In genomic region chr7:65527071-65528007, GRCm38 (mm10) we compare ENCODE assay signal across 8 mouse cellular contexts. TPM values are rescaled to one million over a fixed set of nuclear protein-coding genes. Genes with fewer than 3 reads are reported as not detected.
DNase-seq lines count a peak whose midpoint lies in the region; ATAC-seq and TF ChIP-seq lines count a peak whose summit lies in the region.

Tjp1 (minus strand) TSS chr7:65527781.

- H3K4me2 ChIP-seq in forebrain, embryonic 13.5 days = peak within 1 kb of the TSS; percentile 86
- H3K4me2 ChIP-seq in heart, postnatal 0 days (ENCODE audit: low read depth, low read length) = peak within 1 kb of the TSS; percentile 98
- peak within 1 kb of the TSS; percentile 90 for H3K4me2 ChIP-seq in midbrain, embryonic 12.5 days (replicated peaks)

- peak; percentile 92 for ATAC-seq in forebrain, embryonic 13.5 days
- no peak for ATAC-seq in heart, postnatal 0 days (ENCODE audit: insufficient read depth, low read depth)
- ATAC-seq in midbrain, embryonic 12.5 days (ENCODE audit: low FRiP score, low read depth) = peak; percentile 79

- DNase-seq in WW6 (ENCODE audit: low read depth, low spot score) = peak; percentile 43
- DNase-seq in heart, postnatal 0 days (ENCODE audit: low spot score) = no peak
- peak; percentile 64 to 78 for DNase-seq in left cerebral cortex, adult 18-20 months (ENCODE audit: low spot score in 2 of 2)
- peak; percentile 8 for DNase-seq in yolk sac, embryonic 10.5 days (ENCODE audit: low spot score)
- DNase-seq in natural killer cell, adult 2 months (ENCODE audit: low spot score in 2 of 2) = no peak

- TF ChIP-seq CTCF in heart, postnatal 0 days (IDR thresholded peaks at IDR 0.05; ENCODE audit: low read depth) = no peak

- no peaks in the 10 kb centered on the region for H3K4me1 ChIP-seq in brown adipose tissue, adult 24 weeks (ENCODE audit: control insufficient read depth, insufficient read depth, insufficient read length, low read length)
- H3K4me1 ChIP-seq in forebrain, embryonic 13.5 days = peaks cover 5% of the 10 kb centered on the region; the same call in 1 of the 2 replicates
- H3K4me1 ChIP-seq in heart, postnatal 0 days (ENCODE audit: control insufficient read depth, insufficient read depth) = no peaks in the 10 kb centered on the region; the same call in 1 of the 2 replicates
- H3K4me1 ChIP-seq in midbrain, embryonic 12.5 days = peaks cover 8% of the 10 kb centered on the region; the same call in 1 of the 2 replicates

- under 1% methylated on average over 87 of the region's 115 CpGs for WGBS in forebrain, embryonic 13.5 days
- 1% methylated on average over 91 of the region's 115 CpGs for WGBS in heart, postnatal 0 days
- WGBS in midbrain, embryonic 12.5 days = under 1% methylated on average over 79 of the region's 115 CpGs

- H3K36me3 ChIP-seq in forebrain, embryonic 13.5 days (ENCODE audit: poor library complexity, severe bottlenecking) = no peaks in the 10 kb centered on the region
- H3K36me3 ChIP-seq in heart, postnatal 0 days (replicated peaks; ENCODE audit: control insufficient read depth, insufficient read depth, low read length) = no peaks in the 10 kb centered on the region
- no peaks in the 10 kb centered on the region for H3K36me3 ChIP-seq in midbrain, embryonic 12.5 days

- peak within 1 kb of the TSS; percentile 75 for H3K9ac ChIP-seq in forebrain, embryonic 13.5 days
- no peak within 1 kb of the TSS for H3K9ac ChIP-seq in heart, postnatal 0 days (replicated peaks; ENCODE audit: low read depth, low read length)
- peak within 1 kb of the TSS; percentile 68 for H3K9ac ChIP-seq in midbrain, embryonic 12.5 days (replicated peaks)

- H3K27me3 ChIP-seq in forebrain, embryonic 13.5 days = peaks cover 49% of the 10 kb centered on the region; the same call in 1 of the 2 replicates
- H3K27me3 ChIP-seq in heart, postnatal 0 days (ENCODE audit: control insufficient read depth, insufficient read depth, low read length) = peaks cover 36% of the 10 kb centered on the region
- peaks cover 80% of the 10 kb centered on the region for H3K27me3 ChIP-seq in midbrain, embryonic 12.5 days

- H3K27ac ChIP-seq in brown adipose tissue, adult 24 weeks (replicated peaks; ENCODE audit: low read depth, low read length) = no peak within 1 kb of the TSS
- peak within 1 kb of the TSS; percentile 48 for H3K27ac ChIP-seq in forebrain, embryonic 13.5 days
- no peak within 1 kb of the TSS for H3K27ac ChIP-seq in heart, postnatal 0 days (ENCODE audit: low read depth)
- H3K27ac ChIP-seq in midbrain, embryonic 12.5 days (replicated peaks) = peak within 1 kb of the TSS; percentile 63

- no peaks in the 10 kb centered on the region for H3K9me3 ChIP-seq in forebrain, embryonic 13.5 days (replicated peaks)
- no peaks in the 10 kb centered on the region for H3K9me3 ChIP-seq in heart, postnatal 0 days (replicated peaks; ENCODE audit: control insufficient read depth, low read length)
- no peaks in the 10 kb centered on the region for H3K9me3 ChIP-seq in midbrain, embryonic 12.5 days

- H3K4me3 ChIP-seq in brown adipose tissue, adult 24 weeks (ENCODE audit: insufficient read depth, low read depth, low read length) = peak within 1 kb of the TSS; percentile 32
- H3K4me3 ChIP-seq in forebrain, embryonic 13.5 days = peak within 1 kb of the TSS; percentile 71
- H3K4me3 ChIP-seq in heart, postnatal 0 days (ENCODE audit: low read depth, low read length) = peak within 1 kb of the TSS; percentile 56
- H3K4me3 ChIP-seq in midbrain, embryonic 12.5 days = peak within 1 kb of the TSS; percentile 61

- no peak for TF ChIP-seq EP300 in heart, postnatal 0 days (IDR thresholded peaks at IDR 0.05; ENCODE audit: low read depth)

RNA-seq across cellular contexts. Expression of gene Tjp1, which starts in this region (rescaled TPM):
- polyA plus RNA-seq in brown adipose tissue, adult 24 weeks (2012; ENCODE audit: insufficient read depth, insufficient read length, missing spikeins) = 19.3 and 31.4 TPM in 2 replicates
- polyA plus RNA-seq in forebrain, embryonic 13.5 days (2015; fragmentation: Nextera tagmentation; extraction: Ambion mirVana) = 19.9 and 22.4 TPM in 2 replicates
- 33.9 and 36.5 TPM in 2 replicates for total RNA-seq in heart, postnatal 0 days (2014; rRNA removed; ENCODE audit: low replicate concordance)
- polyA plus RNA-seq in heart, postnatal 0 days (2015; fragmentation: Nextera tagmentation; extraction: Ambion mirVana) = 13.8 and 15.0 TPM in 2 replicates
- total RNA-seq in left cerebral cortex, adult 18-20 months (2021) = 100 to 1,000 TPM; 146 to 152 TPM
- 33.2 and 33.9 TPM in 2 replicates for polyA plus RNA-seq in midbrain, embryonic 12.5 days (2016; fragmentation: Nextera tagmentation; extraction: Ambion mirVana)

Comparison
In these comparisons a context has a peak if more than half of its experiments do, and no peak if none do; other contexts are left out.
1. DNase-seq: peak in WW6 (single experiment), left cerebral cortex, adult 18-20 months (2 of 2) and yolk sac, embryonic 10.5 days (single experiment); none in heart, postnatal 0 days (single experiment) and natural killer cell, adult 2 months (0 of 2).
2. H3K27ac ChIP-seq: peak in forebrain, embryonic 13.5 days (single experiment) and midbrain, embryonic 12.5 days (single experiment); none in brown adipose tissue, adult 24 weeks (single experiment) and heart, postnatal 0 days (single experiment).
3. Peak in every context shown above with its lines, with median percentiles within 50 percentile points of each other: H3K4me3 ChIP-seq and H3K4me2 ChIP-seq.